Mouse (Mus musculus) thymus, postnatal 25 days (tissue): ENCODE results near the gene Abhd16b.
"Not testable (repeated sequence)": the region's sequence is repeated elsewhere in the genome, so short reads cannot be mapped to it uniquely, and the experiment has no call there.

Source experiments
- DNase-seq: peaks from one replicate; pipeline ENCODE4 v3.0.0; 2022

Gene Abhd16b

DNA sequence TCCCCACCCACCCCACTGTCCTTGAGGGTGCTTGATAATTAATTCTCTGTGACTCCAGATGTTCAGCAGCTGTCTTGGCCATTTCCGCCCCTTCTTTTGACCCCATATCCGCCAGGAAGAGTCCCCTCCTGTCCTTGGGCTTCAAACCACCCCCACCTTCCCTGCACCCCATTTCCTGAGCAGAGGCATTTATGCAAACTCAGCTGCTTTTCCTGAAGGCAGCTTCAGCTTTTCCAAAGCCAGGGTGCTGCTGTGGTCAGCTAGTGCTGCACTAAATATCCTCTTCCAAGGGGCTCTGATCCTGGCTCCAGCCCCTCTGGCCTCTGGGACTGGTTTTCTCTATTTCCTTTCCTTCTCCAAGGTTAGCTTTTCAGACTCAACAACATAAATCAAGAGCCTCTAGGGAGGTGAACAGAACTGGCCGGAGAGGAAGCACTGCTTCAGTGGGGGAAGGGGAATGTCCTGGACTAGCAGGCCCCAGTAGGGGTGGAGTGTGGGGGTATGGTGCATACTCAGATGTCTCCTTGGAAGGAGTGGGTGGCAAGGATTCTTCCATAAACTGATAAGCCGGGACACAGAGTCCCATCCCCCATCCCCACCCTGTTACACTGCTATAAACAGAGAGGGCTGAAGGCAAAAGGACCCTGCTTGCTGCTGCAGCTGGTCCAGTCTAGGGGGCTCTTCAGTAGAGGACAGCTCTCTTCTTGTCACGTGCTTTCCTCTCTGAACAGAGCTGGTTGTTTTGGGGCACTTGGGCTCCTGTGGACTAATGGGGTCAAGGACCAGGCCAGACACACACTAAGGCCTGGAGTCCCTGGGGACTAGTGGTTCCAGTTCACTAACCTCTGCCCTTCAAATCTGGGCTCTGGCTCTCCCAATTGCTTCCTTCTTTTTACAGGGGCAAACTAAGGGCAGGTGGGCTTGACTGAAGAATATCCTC, 5.4 kb upstream of the Abhd16b start:
- no peak for DNase-seq

DNA sequence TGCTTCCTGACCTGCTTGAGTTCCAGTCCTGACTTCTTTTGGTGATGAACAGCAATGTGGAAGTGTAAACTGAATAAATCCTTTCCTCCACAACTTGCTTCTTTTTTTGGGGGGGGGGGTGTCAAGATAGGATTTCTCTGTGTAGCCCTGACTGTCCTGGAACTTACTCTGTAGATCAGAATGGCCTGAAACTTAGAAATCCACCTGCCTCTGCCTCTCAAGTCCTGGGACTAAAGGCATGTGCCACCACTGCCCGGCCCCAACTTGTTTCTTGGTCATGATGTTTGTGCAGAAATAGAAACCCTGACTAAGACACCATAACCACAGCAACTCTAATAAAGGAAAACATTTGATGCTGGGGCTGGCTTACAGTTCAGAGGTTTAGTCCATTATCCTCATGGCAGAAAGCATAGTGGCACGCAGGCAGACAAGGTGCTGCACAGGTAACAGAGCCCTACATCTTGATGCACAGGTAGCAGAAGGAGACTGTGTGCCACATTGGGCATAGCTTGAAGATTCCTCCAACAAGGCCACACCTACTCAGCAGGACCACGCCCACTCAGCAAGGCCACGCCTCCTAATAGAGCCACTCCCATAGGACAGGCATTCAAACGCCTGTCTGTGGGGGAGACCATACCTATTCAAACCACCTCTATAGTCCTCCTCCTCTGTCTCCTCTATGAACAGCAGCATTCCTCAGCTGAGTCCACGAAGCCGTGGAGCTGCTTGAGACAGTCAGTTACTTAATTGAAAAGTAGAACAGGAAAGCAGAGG, 1.4 kb upstream of the Abhd16b start:
- peak; percentile 32 for DNase-seq

DNA sequence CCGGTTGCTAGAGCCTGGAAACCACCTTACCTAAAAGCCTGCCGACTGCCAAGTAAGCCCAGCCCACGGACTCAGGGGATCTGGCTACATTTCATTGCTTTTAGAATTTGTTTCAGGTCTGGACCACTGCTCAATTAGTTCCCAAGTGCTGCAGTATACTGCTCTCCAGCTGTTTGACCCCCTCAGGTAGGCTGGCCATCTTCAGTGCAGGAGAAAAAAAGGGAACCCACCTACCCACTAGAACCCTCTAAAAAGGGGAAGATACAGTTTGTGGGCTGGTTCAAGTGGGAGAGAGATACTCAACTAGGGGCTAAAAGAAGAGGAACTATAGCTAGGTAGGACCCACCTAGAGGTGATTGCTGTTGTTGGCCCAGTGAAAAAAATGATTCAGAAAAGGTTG, 800 bp upstream of the Abhd16b start:
- no peak for DNase-seq

DNA sequence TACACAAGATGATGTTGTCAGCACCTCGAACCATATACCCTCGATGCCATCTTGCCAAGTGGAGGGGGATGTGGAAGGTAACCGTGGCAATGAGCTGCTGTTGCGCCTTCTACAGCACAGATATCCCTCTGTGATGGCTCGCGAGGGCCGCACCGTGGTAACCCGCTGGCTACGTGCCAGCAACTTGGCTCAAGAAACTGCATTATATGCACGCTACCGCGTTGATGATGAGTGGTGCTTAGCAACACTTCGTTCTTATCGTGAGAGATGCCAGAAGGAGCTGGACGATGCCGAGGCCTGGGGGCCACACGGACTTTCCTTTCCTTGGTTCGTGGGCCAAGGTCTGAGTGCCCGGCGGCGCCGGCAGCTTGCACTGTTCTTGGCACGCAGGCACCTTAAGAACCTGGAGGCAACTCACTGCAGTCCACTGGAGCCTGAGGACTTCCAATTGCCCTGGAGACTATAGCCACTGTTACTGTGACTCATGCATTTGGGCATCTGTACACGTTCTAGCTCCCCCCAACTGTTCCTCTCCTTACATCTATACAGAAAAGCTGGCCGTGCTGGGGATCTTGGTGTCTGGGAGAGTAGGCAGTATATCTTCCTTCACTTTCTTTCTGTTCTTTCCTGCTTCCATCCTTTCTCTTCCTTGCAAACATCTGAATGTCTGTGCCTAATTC, 1.4 kb downstream of the Abhd16b start:
- no peak for DNase-seq

GRCm38 (mm10) chr2:181495845-181496244, 2.8 kb downstream of the Abhd16b start:
- not testable (repeated sequence) for DNase-seq

DNA sequence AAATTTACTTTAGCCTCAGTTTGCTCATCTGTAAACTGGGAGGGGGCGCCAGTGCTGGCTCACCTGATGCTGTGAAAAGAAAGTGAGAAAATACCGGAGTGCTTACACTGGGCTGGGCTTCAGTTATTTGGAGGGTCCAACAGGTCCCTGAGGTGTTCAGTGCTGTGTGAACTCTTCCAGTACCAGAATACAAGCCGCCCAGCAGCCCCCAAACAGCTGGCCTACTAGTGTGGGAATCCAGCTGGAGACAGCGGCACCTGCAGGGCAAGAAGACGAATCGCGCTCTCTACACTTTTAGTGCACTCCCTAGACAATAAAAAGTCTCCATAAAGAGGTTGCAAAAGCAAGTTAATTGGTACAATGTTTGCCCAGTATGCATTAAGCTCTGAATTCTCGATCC, 3.3 kb downstream of the Abhd16b start:
- DNase-seq = peak; percentile 69

- DNase-seq = peak; percentile 89
Measured at GRCm38 (mm10) chr2:181496831-181497547, 4.0 kb downstream of the Abhd16b start, which contains the start of gene Tpd52l2. Gene Tpd52l2, plus strand, starts transcription at chr2:181497142.

DNA sequence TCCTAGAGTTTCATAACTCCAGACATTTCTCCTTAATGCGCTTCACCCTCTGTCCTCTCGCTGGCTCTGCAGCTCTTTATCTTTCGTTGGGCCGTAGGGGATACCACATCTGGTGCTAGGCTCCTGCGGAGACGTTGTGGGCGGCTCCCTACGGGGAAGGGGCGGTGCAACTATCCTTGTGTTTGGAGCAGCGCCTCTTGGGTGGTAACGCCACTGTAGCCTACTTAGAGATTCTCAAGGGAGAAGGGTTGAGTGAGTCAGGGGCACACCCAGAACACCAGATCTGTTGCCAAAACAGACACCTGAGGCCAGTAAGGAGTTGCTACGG, 4.5 kb downstream of the Abhd16b start:
- peak; percentile 48 for DNase-seq

DNA sequence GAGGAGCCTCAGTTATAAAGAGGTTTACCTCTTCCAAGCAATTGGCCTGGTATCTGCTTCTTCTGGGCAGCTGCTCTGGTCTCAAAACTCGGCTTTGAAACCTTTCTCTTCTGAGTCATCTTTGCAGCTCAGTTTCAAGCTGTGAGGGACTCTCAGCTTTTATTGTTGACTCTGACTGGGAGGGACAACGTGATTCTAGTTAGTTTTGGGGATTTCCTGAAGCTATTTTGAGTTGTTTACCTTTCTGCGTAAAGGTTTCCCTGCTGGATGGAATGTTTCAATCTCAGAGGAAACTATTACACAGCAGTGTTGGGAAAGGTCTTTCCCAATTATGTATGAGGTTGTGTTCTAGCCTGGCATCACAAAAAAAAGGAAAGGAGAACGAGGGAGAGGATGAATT, 5.6 kb downstream of the Abhd16b start:
- no peak for DNase-seq

GRCm38 (mm10) chr2:181509191-181509590, 16.2 kb downstream of the Abhd16b start:
- DNase-seq = no peak

GRCm38 (mm10) chr2:181511231-181511630, 18.2 kb downstream of the Abhd16b start:
- DNase-seq = no peak

DNA sequence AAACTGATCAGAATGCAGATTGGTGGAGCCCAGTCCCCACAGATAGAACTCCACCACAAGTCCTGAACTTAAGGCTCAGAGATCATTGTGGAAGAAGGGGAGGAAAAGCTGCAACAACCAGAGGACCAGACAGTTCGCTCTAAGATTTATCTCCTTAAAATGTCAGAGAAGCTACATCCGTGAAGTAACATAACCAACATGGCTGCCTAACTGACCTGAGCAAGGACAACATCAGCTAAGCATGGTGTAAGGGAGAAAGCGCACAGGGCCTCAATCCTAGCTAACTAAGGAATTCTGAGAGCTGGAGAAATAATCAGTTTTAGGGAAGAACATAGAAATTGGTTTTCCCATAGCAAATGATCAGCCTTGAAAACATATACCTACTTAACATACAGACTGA, 26.2 kb downstream of the Abhd16b start:
- no peak for DNase-seq

DNA sequence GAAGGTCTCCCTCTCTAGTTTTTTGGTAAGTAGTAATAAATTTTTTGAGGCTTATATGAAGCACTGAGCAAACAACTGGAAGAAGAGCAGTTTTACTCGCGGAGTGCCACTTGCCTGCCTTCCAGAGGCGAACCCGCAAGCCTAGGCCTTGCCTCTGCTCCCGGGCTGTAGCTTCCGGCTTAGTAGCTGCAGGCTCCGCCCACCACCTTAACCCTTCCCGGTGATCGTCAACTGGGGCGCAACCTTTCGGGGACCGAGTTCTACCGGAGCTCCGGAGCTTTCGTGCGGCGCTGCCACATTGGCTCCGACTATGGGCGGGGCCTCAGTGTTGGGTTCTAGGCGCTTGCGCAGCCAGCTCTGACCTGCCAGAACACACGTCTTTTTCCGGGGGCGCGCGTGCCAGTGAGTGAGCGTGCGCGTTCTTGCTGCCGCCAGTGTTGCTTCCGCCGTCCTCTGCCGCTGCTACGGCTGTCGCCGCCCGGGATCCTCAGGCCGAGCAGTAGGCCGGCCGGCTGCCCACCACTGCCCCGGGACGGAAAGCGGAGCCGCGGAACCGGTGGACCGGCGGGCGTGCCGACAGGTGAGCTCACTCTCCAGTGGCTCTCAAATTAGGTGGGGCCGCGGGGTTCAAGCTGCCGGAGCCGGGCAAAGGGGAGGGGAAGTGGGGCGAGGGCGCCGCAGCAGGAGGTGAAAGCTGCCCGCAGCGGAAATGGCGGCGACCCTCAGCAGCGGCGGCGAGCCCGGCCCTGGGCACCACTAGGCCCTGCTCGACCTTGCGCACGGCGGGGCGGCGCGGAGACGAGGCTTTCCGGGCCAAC, 27.3 kb downstream of the Abhd16b start, which contains the start of gene Dnajc5:
Gene Dnajc5 (plus strand): TSS at position 368 of the 818 bp plus-strand sequence.
- peak; percentile 98 for DNase-seq

- DNase-seq = no peak
Measured at GRCm38 (mm10) chr2:181520936-181521227, 27.9 kb downstream of the Abhd16b start.

- no peak for DNase-seq
Measured at GRCm38 (mm10) chr2:181521491-181521890, 28.5 kb downstream of the Abhd16b start.

GRCm38 (mm10) chr2:181522811-181523210, 29.8 kb downstream of the Abhd16b start:
- DNase-seq = peak; percentile 46

GRCm38 (mm10) chr2:181525526-181525925, 32.5 kb downstream of the Abhd16b start:
- DNase-seq = no peak

- no peak for DNase-seq
Measured at GRCm38 (mm10) chr2:181529076-181529475, 36.1 kb downstream of the Abhd16b start.

- no peak for DNase-seq
Measured at GRCm38 (mm10) chr2:181532589-181532988, 39.6 kb downstream of the Abhd16b start.

DNA sequence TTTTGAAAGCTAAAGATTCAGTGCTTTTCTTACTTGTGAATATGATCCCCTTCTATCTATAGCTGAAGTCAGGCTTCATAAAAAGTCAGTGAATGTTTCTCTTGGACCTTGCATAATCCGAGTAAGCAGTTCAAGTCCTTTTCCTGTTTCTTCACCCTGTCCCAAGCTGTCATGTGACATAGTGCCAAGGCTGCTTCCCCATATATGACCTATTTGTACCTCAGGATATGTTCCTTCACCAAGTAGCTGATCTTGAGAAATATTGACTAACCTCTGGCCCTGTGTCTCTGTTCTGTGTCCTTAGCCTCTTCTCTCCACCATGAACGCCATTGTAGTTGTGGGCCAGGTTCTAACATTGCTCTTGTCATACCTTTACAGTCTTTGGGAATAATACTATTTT, 43.4 kb downstream of the Abhd16b start:
- no peak for DNase-seq

GRCm38 (mm10) chr2:181537444-181538047, 44.5 kb downstream of the Abhd16b start:
- peak; percentile 6 for DNase-seq
